Mouse (Mus musculus) cerebellum, postnatal 10 days (tissue): Measurements from ENCODE around the gene Ccdc7a.

Experiments used
- DNase-seq, 2 experiments: peaks; one replicate each; pipeline ENCODE4 v3.0.0; 2021; ENCODE audit warnings: mixed read lengths in 2 of 2

Gene Ccdc7a

GRCm38 (mm10) chr8:128685507-128686428 lies 379.5 kb downstream of the Ccdc7a start, which contains the start of gene Itgb1:
Gene Itgb1 (plus strand): TSS chr8:128685654.
- peak; percentile 99 for DNase-seq

GRCm38 (mm10) chr8:128684609-128685506 lies 380.5 kb downstream of the Ccdc7a start:
- DNase-seq, result peak; percentile 22 to 72
